Mouse (Mus musculus) embryonic facial prominence, embryonic 14.5 days (tissue): Measurements from ENCODE around the gene Trpm8. TPM values are rescaled to one million over a fixed set of nuclear protein-coding genes. Genes with fewer than 3 reads are reported as not detected.

ENCODE experiments used
- ATAC-seq: fragments of 200-750 bp; cut with Nextera tagmentation; 2 replicates; pipeline ENCODE4 v1.8.0; 2017; ENCODE audit warnings: low read depth, moderate number of reproducible peaks, moderate TSS enrichment
- DNase-seq: peaks from one replicate; pipeline ENCODE4 v3.0.0-alpha.2; 2015; ENCODE audit warnings: low spot score
- H3K27ac ChIP-seq: fragments of 300-500 bp; sonication (generic); replicated peaks from 2 replicates; pipeline ENCODE4 v1.5.1; 2014; ENCODE audit warnings: low read depth, mild to moderate bottlenecking, low read length, moderate library complexity
- H3K27me3 ChIP-seq: fragments of 300-500 bp; sonication (generic); replicated peaks from 2 replicates; pipeline ENCODE4 v1.6.1; 2014; ENCODE audit warnings: low read length; ENCODE audit not compliant: control insufficient read depth, insufficient read depth
- H3K36me3 ChIP-seq: fragments of 300-500 bp; sonication (generic); 2 replicates; pipeline ENCODE4 v1.6.1; 2014; ENCODE audit warnings: low read length, mixed read lengths; ENCODE audit not compliant: control insufficient read depth, insufficient read depth
- H3K4me1 ChIP-seq: fragments of 300-500 bp; sonication (generic); 2 replicates; pipeline ENCODE4 v1.6.1; 2014; ENCODE audit warnings: antibody characterized with exemption, low read length; ENCODE audit not compliant: control insufficient read depth, insufficient read depth
- H3K4me2 ChIP-seq: fragments of 300-500 bp; sonication (generic); 2 replicates; pipeline ENCODE4 v1.6.1; 2014; ENCODE audit warnings: low read depth, mild to moderate bottlenecking, low read length, moderate library complexity, mixed read lengths
- H3K4me3 ChIP-seq: fragments of 300-500 bp; sonication (generic); 2 replicates; pipeline ENCODE4 v1.5.1; 2014; ENCODE audit warnings: low read depth, mild to moderate bottlenecking, low read length
- H3K9ac ChIP-seq: fragments of 300-500 bp; sonication (generic); 2 replicates; pipeline ENCODE4 v1.6.1; 2014; ENCODE audit warnings: low read depth, mild to moderate bottlenecking, low read length, moderate library complexity, mixed read lengths
- H3K9me3 ChIP-seq: fragments of 300-500 bp; sonication (generic); 2 replicates; pipeline ENCODE4 v1.6.1; 2016; ENCODE audit warnings: low read length; ENCODE audit not compliant: control insufficient read depth
- WGBS: fragments of 180-500 bp; shearing (Covaris S2); extraction: QIAGEN DNeasy Blood & Tissue Kit; methylation state at CpG from one replicate; pipeline ENCODE4 v1.1.7; 2014; 5-methylcytosine and 5-hydroxymethylcytosine counted together
- polyA plus RNA-seq: library from polyadenylated mRNA; unstranded; fragments of >200 nt; fragmentation: Nextera tagmentation; extraction: Ambion mirVana; gene quantifications from 2 replicates; pipeline ENCODE4 v1.2.1, GENCODE M21; 2014

The Trpm8 gene
- polyA plus RNA-seq, 1 experiment from 2014 or later, result 0.07 TPM

DNA sequence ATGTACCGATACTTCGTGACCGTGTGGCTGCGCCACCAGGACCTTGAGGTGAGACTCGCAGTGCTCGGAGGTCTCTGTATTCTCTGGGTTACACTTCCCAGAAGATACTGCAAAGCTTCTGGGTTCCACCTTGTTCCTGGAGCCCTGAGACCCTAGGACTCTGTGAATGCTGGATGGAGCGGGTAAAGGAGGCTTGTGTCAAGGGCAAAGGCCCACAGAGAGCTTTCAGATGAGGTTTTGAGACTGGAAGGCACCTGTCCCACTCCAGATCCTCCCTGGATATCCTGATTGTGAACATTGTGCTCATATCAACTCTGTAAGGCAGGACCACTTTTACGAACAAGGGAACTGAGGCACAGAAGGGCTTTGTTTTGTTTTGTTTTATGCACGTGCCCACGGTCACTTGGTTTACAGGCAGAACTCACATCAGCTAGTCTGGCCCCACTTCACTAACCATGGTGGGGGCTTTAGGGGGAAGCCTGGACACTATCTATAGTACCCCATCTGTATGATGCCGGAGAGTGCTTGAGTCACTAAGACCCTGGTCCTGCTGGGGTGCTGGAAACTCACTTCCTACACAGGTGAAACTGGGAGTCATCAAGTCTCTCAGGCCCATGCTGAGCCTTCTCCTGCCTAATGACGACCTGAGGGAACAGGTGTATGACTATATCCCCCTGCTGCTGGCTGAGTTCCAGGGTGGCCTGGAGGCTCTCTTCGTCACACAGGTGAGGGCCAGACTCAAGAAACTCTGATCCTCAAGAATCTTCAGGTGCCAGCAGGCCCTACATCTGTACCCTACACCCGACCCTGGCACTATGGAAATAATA is 43.8 kb upstream of the Trpm8 start:
- 63% methylated on average over 14 of the region's 14 CpGs for WGBS

DNA sequence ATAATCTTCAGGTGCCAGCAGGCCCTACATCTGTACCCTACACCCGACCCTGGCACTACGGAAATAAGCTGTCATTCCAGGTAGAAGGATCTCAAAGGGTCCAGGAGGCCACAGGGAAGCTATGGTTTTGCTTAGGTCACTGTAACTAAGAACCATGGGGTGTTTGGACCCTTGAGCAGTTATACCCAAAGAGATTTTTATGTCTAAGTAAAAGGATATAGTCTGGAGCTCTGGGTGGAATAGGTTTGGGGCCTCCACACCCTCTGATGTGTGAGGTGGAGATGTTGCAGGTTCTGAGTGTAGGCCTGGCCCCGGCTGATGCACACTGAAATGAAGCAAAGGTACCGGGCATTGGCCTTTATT is 43.2 kb upstream of the Trpm8 start:
- Histone ChIP-seq H3K27me3 (no peaks in the 10 kb centered on the region), H3K4me1 (no peaks in the 10 kb centered on the region), H3K9me3 (peaks cover 95% of the 10 kb centered on the region), H3K27ac (no peak overlapping the region), H3K4me3 (no peak overlapping the region), H3K9ac (no peak overlapping the region), H3K36me3 (no peaks in the 10 kb centered on the region), H3K4me2 (no peak overlapping the region)
- no peak for ATAC-seq
- WGBS, result 62% methylated on average over 4 of the region's 4 CpGs
- DNase-seq, result no peak

More for the DNA sequence above, 43.8 kb upstream of the Trpm8 start:
- Histone ChIP-seq H3K4me3 (no peak overlapping the region), H3K27ac (no peak overlapping the region), H3K9me3 (peaks cover 95% of the 10 kb centered on the region), H3K36me3 (no peaks in the 10 kb centered on the region), H3K4me2 (no peak overlapping the region), H3K9ac (no peak overlapping the region), H3K27me3 (no peaks in the 10 kb centered on the region), H3K4me1 (no peaks in the 10 kb centered on the region)
- ATAC-seq, result no peak
- DNase-seq, result no peak

DNA sequence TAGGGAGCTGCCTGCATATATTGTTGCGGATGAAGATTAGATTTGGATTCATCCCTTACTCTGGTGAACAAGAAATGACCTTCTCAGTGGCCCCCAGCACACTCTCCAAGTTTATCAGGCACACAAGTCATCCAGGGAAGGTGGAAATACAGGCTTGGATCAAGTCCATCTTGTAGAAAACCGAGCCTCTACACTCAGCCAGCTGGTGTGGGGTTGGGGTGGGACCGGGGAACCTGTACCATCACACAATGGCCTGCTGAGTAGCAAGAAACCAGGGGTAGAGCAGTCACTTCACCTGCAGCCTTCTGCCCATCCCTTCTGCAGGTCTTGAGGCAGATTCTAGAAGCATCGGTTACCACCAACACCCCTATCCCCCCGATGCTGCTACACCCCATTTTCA is 42.8 kb upstream of the Trpm8 start:
- WGBS, result 45% methylated on average over 5 of the region's 5 CpGs
- no peak overlapping the region for H3K27ac ChIP-seq
- no peaks in the 10 kb centered on the region for H3K4me1 ChIP-seq
- no peak overlapping the region for H3K4me3 ChIP-seq
- H3K36me3 ChIP-seq, result no peaks in the 10 kb centered on the region
- no peak overlapping the region for H3K9ac ChIP-seq
- DNase-seq (no peak), ATAC-seq (no peak)
- H3K4me2 ChIP-seq, result no peak overlapping the region
- H3K9me3 ChIP-seq, result peaks cover 95% of the 10 kb centered on the region
- no peaks in the 10 kb centered on the region for H3K27me3 ChIP-seq

DNA sequence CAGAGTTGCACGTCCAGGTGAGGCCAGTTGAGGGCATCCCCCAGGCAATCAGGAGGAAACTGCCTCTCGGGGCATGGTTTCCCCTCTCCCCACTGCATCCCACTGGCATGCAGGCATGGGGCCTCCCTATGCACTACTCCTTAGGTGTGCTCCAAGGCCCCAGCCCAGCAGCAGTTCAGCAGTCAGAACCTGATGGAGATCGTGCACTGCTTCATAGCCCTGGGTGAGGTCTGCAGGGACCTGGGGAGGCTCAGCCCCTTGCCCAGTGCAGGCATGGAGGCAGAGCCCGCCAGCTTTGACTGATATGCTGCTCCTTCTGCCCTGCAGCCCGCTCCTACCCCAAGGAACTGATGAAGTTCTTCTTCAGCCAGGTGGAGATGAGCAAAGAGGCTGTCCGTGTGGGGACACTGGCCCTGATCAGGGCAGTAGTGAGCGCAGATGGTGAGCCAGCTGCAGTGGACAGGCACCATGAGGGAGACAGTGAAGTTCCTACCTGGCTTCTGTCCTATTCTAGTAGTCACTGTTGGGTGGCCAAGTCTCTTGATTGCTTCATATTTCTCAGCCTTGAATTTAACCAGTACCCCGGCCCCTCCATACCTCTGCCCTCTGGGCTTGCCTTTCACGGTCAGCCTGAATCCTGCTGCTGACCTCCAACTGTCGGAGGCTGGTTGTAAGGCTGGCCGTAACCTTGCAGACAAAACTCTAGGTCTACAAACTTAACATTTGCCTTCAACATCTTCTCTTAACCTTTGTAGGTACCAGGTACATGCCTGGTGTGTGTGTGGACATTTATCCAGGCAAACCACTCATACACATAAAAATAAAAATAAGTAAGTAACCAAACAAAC is 42.2 kb upstream of the Trpm8 start:
- no peak overlapping the region for H3K9ac ChIP-seq
- H3K9me3 ChIP-seq, result peaks cover 95% of the 10 kb centered on the region
- H3K4me2 ChIP-seq, result no peak overlapping the region
- ATAC-seq (no peak), DNase-seq (no peak)
- 64% methylated on average over 11 of the region's 11 CpGs for WGBS
- H3K4me1 ChIP-seq, result no peaks in the 10 kb centered on the region
- no peaks in the 10 kb centered on the region for H3K36me3 ChIP-seq
- H3K27me3 ChIP-seq, result no peaks in the 10 kb centered on the region
- no peak overlapping the region for H3K4me3 ChIP-seq
- no peak overlapping the region for H3K27ac ChIP-seq

DNA sequence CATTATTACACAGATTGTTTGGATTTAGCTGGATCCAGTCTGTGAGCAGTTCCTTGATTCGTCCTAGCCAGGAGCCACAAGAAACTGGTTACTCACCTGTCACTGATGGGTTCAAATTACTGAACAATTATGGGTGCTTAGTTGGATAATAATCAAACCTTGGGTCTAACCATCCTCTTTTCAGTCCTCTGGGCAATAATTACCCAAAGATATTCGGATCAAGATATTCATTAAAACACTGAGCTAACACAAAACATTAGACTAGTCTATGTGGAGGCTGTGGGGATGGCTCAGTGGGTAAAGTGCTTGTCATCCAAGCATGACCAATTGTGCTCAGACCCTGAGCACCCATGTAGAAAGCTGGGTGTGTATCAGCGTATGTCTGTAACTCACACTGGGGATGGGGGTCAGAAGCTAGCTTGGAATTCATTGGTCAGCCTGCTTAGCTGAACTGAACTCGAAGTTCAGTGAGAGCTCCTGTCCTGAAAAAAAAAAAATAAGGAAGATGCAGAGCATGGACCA is 41.5 kb upstream of the Trpm8 start:
- no peak overlapping the region for H3K27ac ChIP-seq
- H3K9me3 ChIP-seq, result peaks cover 95% of the 10 kb centered on the region
- 63% methylated on average over 4 of the region's 4 CpGs for WGBS
- ATAC-seq, result no peak
- no peak overlapping the region for H3K4me2 ChIP-seq
- no peaks in the 10 kb centered on the region for H3K27me3 ChIP-seq
- H3K9ac ChIP-seq, result no peak overlapping the region
- no peak overlapping the region for H3K4me3 ChIP-seq
- H3K36me3 ChIP-seq, result no peaks in the 10 kb centered on the region
- no peaks in the 10 kb centered on the region for H3K4me1 ChIP-seq
- DNase-seq, result no peak

DNA sequence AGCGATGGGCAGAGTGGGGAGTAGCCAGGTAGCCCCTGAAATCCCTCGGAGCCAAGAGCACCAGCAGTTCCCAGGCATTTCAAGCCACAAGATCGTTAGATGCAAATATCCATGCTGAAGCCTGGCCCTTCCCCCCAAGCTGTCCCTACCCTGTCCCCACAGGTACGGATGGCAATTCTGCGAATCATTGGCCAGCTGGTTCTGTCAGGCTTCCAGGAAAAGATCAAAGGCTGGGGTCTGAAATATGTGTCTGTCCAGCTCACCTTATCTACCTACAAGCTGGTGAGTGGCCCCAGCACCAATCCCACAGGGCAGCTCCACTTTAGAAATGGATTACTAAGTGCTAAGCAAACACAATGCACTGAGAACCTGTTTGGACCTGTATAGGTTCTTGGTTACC is 40.1 kb upstream of the Trpm8 start:
- no peaks in the 10 kb centered on the region for H3K27me3 ChIP-seq
- no peak overlapping the region for H3K4me3 ChIP-seq
- H3K4me1 ChIP-seq, result no peaks in the 10 kb centered on the region
- no peak overlapping the region for H3K27ac ChIP-seq
- peaks cover 95% of the 10 kb centered on the region for H3K9me3 ChIP-seq
- ATAC-seq (no peak), DNase-seq (no peak)
- H3K4me2 ChIP-seq, result no peak overlapping the region
- no peak overlapping the region for H3K9ac ChIP-seq
- H3K36me3 ChIP-seq, result no peaks in the 10 kb centered on the region
- 77% methylated on average over 5 of the region's 5 CpGs for WGBS

DNA sequence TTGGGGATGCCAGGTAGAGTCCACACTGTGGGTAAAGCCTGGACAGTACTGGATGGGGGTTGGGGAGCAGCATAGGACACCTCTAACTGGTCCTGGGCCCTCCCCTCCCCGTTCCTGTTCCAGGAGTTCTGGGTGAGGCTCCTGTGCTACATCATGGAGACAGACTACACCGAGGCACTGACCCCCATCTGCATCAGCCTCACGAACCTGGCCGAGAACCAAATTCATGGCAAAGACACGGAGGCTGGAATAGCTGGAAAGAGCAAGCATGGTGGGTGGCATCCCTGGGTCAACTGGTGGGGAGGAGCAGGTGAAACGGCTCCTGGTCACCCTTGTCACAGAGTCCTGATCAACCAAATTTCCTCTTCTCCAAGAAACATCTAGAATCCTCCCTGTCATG is 38.7 kb upstream of the Trpm8 start:
- WGBS, result 75% methylated on average over 6 of the region's 6 CpGs
- ATAC-seq (no peak), DNase-seq (no peak)
- no peak overlapping the region for H3K9ac ChIP-seq
- H3K27me3 ChIP-seq, result no peaks in the 10 kb centered on the region
- H3K4me1 ChIP-seq, result no peaks in the 10 kb centered on the region
- H3K4me2 ChIP-seq, result no peak overlapping the region
- H3K4me3 ChIP-seq, result no peak overlapping the region
- H3K27ac ChIP-seq, result no peak overlapping the region
- no peaks in the 10 kb centered on the region for H3K36me3 ChIP-seq
- H3K9me3 ChIP-seq, result peaks cover 93% of the 10 kb centered on the region

DNA sequence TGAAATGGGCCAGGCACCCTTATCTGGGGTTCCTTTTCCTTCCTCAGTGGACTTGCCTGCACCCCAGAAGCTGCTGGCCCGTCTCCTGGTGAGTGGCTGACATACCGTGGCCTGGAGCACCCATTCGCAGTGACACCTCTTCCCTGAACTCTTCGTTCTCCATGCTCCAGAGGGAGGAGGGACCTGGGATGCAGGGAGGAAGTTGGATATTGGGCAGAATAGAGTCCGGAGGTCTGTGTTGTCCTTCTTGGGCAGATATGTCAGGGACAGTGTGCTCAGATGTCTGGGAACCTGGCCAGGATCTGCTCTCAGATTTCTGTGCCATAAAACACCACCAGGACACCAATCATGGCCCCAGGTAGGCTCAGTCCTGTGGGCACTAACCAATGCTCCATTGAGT is 37.4 kb upstream of the Trpm8 start:
- ATAC-seq (no peak), DNase-seq (no peak)
- H3K4me3 ChIP-seq, result no peak overlapping the region
- no peaks in the 10 kb centered on the region for H3K27me3 ChIP-seq
- WGBS, result 72% methylated on average over 5 of the region's 5 CpGs
- H3K4me2 ChIP-seq, result no peak overlapping the region
- H3K9me3 ChIP-seq, result peaks cover 94% of the 10 kb centered on the region
- H3K27ac ChIP-seq, result no peak overlapping the region
- no peaks in the 10 kb centered on the region for H3K4me1 ChIP-seq
- no peaks in the 10 kb centered on the region for H3K36me3 ChIP-seq
- no peak overlapping the region for H3K9ac ChIP-seq
